Mouse (Mus musculus): ENCODE measurements around the gene 4930451I11Rik. TPM values are rescaled to one million over a fixed set of nuclear protein-coding genes. Genes with fewer than 3 reads are reported as not detected.
A peak's percentile ranks its signal among the peaks of the same experiment; 100 is the strongest.

Gene 4930451I11Rik
- total RNA-seq, 2 experiments from 2014 or later = not detected

- peak overlapping the region; percentile 77 for H3K4me3 ChIP-seq
- DNase-seq (ENCODE audit: low spot score in 2 of 2) = no peak
- TF ChIP-seq CTCF (conservative IDR thresholded peaks at IDR 0.05) = no peak
- H3K27ac ChIP-seq = peak overlapping the region; percentile 96; the same call in 1 of the 2 replicates
Measured at GRCm38 (mm10) chr7:126823940-126824339, 7.5 kb downstream of the 4930451I11Rik start.

DNA sequence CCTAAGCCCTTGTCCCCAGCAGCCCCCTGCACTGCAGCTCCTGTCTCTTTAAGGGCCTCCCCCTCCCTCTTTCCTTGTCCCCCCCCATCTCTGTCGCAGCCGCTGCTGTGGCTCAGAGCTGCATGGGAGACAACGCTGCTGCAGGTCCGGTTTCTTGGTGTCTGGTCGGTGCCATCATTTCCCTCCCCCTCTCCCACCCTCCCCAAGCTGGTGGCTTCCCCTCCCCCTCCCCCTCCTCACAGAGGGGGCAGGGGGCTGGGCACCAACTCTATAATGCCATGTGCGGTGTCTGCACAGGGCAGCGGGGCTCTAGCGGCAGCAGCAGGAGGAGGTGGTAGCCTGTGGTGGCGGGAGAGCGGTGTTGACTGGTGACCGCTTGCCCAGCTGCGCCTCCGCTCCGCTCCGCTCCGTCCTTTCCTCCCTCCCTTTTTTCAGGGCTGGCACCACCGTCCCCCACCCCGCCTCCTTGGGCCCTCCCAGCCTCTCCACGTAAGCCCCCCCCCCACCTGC lies 8.2 kb downstream of the 4930451I11Rik start:
- Histone ChIP-seq H3K4me3 (peak overlapping the region; percentile 77), H3K27ac (peak overlapping the region; percentile 96)
- no peak for TF ChIP-seq CTCF (conservative IDR thresholded peaks at IDR 0.05)
- no peak for DNase-seq (ENCODE audit: low spot score in 2 of 2)

- no peak for DNase-seq (ENCODE audit: low spot score in 2 of 2)
- H3K4me3 ChIP-seq = peak overlapping the region; percentile 77
- peak overlapping the region; percentile 96 for H3K27ac ChIP-seq
- TF ChIP-seq CTCF (conservative IDR thresholded peaks at IDR 0.05) = no peak
Measured at GRCm38 (mm10) chr7:126822741-126823140, 8.7 kb downstream of the 4930451I11Rik start.

DNA sequence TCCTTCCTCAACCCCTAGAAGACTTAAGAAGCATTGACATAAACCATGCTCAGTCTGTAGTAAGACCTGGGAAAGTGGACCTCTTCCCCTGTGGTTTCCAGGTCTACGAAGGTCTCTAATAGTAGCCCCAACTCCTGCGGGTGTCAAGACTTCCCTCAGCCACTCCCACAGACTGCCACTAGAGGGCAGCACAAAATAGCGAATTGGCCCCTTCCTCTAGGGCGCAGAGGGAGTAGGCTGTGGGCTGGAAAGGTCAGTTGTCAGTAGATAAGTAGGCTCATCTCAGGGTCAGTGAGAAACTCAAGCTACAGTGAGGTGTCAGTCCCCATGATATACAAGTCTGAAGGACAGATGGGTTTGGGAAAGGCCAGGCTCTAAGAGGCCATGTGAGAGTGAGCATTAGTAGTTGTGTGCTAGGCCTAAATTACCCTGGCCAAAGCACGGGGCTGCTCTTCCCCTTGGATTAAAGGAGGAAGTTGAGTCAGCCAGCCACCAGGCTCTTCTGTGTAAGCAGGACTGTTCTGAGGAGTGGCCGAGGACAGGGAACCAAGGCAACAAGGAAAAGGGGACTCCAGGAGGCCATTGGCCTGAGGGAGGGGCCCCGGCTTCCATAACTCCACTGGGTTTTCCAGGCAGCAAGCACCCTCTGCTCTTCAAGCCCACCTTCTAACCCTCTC lies 9.5 kb downstream of the 4930451I11Rik start:
- TF ChIP-seq CTCF (conservative IDR thresholded peaks at IDR 0.05) = peak; percentile 98
- Histone ChIP-seq H3K27ac (peak overlapping the region; percentile 96), H3K4me3 (no peak overlapping the region)
- peak; percentile 76 to 87 for DNase-seq (ENCODE audit: low spot score in 2 of 2)

DNA sequence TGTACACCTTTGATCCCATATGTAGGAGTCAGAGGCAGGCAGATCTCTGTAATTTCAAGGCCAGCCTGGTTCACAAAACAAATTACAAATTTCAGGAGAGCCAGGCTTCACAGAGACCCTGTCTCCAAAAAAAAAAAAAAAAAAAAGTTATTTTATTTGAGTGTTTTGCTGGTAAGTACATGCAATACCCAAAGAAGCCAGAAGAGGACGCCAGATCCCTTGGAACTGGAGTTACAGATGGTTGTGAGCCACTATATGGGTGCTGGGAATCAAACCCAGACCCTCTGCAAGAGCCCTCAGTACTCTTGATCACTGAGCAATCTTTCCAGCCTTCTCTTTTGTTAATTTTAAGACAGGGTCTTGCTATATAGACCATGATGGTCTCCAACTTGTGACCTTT lies 12.6 kb downstream of the 4930451I11Rik start:
- TF ChIP-seq CTCF (conservative IDR thresholded peaks at IDR 0.05) = peak; percentile 53
- H3K27ac ChIP-seq = no peak overlapping the region
- no peak overlapping the region for H3K4me3 ChIP-seq
- DNase-seq (ENCODE audit: low spot score in 2 of 2) = no peak

- Histone ChIP-seq H3K4me3 (no peak overlapping the region), H3K27ac (no peak overlapping the region)
- DNase-seq (ENCODE audit: low spot score in 2 of 2) = no peak
- TF ChIP-seq CTCF (conservative IDR thresholded peaks at IDR 0.05) = no peak
Measured at GRCm38 (mm10) chr7:126817595-126817994, 13.8 kb downstream of the 4930451I11Rik start.

- no peak for DNase-seq (ENCODE audit: low spot score in 2 of 2)
- Histone ChIP-seq H3K4me3 (no peak overlapping the region), H3K27ac (no peak overlapping the region)
- TF ChIP-seq CTCF (conservative IDR thresholded peaks at IDR 0.05) = no peak
Measured at GRCm38 (mm10) chr7:126816494-126816893, 14.9 kb downstream of the 4930451I11Rik start.

DNA sequence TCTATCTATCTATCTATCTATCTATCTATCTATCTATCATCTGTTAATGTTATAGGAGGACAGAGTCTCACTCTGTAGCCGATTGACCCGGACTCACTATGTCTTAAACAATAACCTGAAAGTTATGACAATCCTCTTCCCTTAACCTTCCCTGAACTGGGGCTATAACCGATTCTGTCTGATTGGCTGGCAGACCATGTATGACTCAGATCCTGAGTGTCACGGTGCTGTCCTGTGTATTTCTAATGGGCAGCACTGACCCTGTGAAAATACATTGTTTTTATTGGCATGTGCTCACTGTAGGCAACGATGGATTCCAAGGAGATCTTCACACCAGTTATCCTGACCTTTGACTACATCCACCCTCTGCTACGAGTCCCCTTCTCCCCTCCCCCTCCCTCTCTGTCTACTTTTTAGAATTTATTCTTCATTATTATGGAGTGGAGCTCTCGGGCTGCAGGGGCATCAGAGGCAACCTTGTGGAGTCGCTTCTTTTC lies 15.7 kb downstream of the 4930451I11Rik start:
- Histone ChIP-seq H3K4me3 (no peak overlapping the region), H3K27ac (no peak overlapping the region)
- no peak for TF ChIP-seq CTCF (conservative IDR thresholded peaks at IDR 0.05)
- no peak for DNase-seq (ENCODE audit: low spot score in 2 of 2)

- H3K4me3 ChIP-seq = peak overlapping the region; percentile 58; the same call in 1 of the 2 replicates
- no peak for TF ChIP-seq CTCF (conservative IDR thresholded peaks at IDR 0.05)
- no peak for DNase-seq (ENCODE audit: low spot score in 2 of 2)
- peak overlapping the region; percentile 84; the same call in 1 of the 2 replicates for H3K27ac ChIP-seq
Measured at GRCm38 (mm10) chr7:126809723-126810369, 21.6 kb downstream of the 4930451I11Rik start.

GRCm38 (mm10) chr7:126808703-126809455 lies 22.6 kb downstream of the 4930451I11Rik start:
- Histone ChIP-seq H3K27ac (peak overlapping the region; percentile 84), H3K4me3 (peak overlapping the region; percentile 58)
- peak; percentile 32 for TF ChIP-seq CTCF (conservative IDR thresholded peaks at IDR 0.05)
- DNase-seq (ENCODE audit: low spot score in 2 of 2) = peak; percentile 89 to 91

DNA sequence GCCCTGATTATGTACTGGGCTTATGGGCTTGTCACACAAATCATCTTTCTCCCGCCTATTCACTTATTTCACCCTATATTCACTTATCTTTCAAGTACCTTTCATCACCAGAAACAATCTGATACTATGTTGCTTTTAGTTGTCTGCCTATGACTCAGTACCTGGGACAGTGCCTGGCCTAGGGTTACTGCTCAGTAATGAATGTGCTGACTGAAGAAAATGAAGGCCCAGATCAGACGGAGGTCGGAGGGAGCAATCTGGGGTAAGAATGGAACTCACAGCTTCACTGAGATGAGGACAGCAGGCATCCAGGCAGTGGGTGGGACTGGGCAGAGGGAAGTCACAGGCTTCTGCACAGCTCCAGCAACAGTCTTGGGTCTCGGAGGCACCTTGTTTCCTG lies 24.0 kb downstream of the 4930451I11Rik start:
- no peak for DNase-seq (ENCODE audit: low spot score in 2 of 2)
- TF ChIP-seq CTCF (conservative IDR thresholded peaks at IDR 0.05) = no peak
- Histone ChIP-seq H3K27ac (no peak overlapping the region), H3K4me3 (no peak overlapping the region)

DNA sequence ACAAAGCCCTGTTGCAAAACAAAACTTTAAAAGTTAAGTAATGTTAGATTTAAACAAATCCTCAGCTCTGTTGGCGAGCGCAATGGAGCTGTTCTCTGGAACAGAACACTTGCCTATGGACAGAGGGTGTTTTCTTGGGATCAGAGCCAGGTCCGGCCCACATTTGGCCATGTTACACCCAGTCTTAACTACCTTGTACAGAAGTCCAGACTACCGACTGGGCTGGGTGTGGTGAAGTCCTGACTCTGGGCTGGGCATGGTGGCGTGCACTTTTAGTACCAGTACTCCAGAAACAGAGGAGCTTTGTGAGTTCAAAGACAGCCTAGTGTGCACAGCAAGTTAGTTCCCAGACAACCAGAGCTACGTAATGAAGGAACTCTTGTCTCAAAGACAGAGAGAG lies 24.5 kb downstream of the 4930451I11Rik start:
- no peak for TF ChIP-seq CTCF (conservative IDR thresholded peaks at IDR 0.05)
- DNase-seq (ENCODE audit: low spot score in 2 of 2) = no peak
- Histone ChIP-seq H3K4me3 (no peak overlapping the region), H3K27ac (no peak overlapping the region)

DNA sequence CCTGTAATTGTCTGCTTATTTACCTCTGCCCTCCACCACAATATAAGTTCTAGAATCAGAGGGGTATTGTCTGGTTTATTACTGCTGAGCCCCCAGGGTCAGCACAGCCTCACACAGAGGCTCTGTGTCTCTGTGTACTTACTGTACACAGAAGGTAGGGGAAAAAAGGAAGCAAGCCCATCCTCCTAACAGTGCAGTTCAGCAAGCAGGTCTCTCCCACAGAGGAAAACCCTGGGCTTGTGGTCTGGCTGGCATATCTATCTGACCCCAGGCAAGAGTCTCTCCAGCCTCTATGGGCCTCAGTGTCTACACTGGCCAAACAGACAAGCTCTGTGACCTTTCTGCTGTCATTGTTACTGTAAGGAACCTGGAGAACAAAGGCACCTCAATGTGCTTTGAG lies 27.7 kb downstream of the 4930451I11Rik start:
- TF ChIP-seq CTCF (conservative IDR thresholded peaks at IDR 0.05) = no peak
- no peak for DNase-seq (ENCODE audit: low spot score in 2 of 2)
- no peak overlapping the region for H3K27ac ChIP-seq
- no peak overlapping the region for H3K4me3 ChIP-seq

All from layer of hippocampus, adult 2 months (tissue).